Mouse (Mus musculus) heart, embryonic 14.5 days (tissue): ENCODE data around the gene Med13l. TPM values are rescaled to one million over a fixed set of nuclear protein-coding genes. Genes with fewer than 3 reads are reported as not detected.

Experiments
- ATAC-seq: fragments of 200-750 bp; cut with Nextera tagmentation; 2 replicates; pipeline ENCODE4 v1.8.0; 2017; ENCODE audit warnings: low read depth, moderate TSS enrichment; ENCODE audit not compliant: insufficient number of reproducible peaks, insufficient read depth, low FRiP score
- H3K27ac ChIP-seq, 2 experiments: fragments of 200-500 bp in 1 of 2; fragments of 300-500 bp in 1 of 2; sonication (generic) in 1 of 2; replicated peaks in 1 of 2; 2 replicates each; pipeline ENCODE4 v1.5.1; 2012 to 2014; ENCODE audit warnings: low read depth in 2 of 2, low read length in 2 of 2, control low read depth in 1 of 2, mild to moderate bottlenecking in 1 of 2, mixed read lengths in 1 of 2; ENCODE audit not compliant: control insufficient read depth in 1 of 2, insufficient read depth in 1 of 2
- H3K27me3 ChIP-seq: fragments of 300-500 bp; sonication (generic); 2 replicates; pipeline ENCODE4 v1.6.1; 2014; ENCODE audit warnings: mild to moderate bottlenecking, low read length, control low read depth; ENCODE audit not compliant: control insufficient read depth, insufficient read depth
- H3K36me3 ChIP-seq: fragments of 300-500 bp; sonication (generic); 2 replicates; pipeline ENCODE4 v1.6.1; 2014; ENCODE audit warnings: mild to moderate bottlenecking, control low read depth, low read length, mixed read lengths; ENCODE audit not compliant: control insufficient read depth, insufficient read depth
- H3K4me1 ChIP-seq, 2 experiments: fragments of 200-500 bp in 1 of 2; fragments of 300-500 bp in 1 of 2; sonication (generic) in 1 of 2; 2 replicates each; pipeline ENCODE4 v1.6.1; 2012 to 2014; ENCODE audit warnings: low read length in 2 of 2, control low read depth in 1 of 2, mixed read lengths in 1 of 2; ENCODE audit not compliant: control insufficient read depth in 2 of 2, insufficient read depth in 2 of 2
- H3K4me2 ChIP-seq: fragments of 300-500 bp; sonication (generic); 2 replicates; pipeline ENCODE4 v1.6.1; 2014; ENCODE audit warnings: mild to moderate bottlenecking, low read length
- H3K4me3 ChIP-seq, 2 experiments: fragments of 200-500 bp in 1 of 2; fragments of 300-500 bp in 1 of 2; sonication (generic) in 1 of 2; 2 replicates each; pipeline ENCODE4 v1.5.1; 2012 to 2014; ENCODE audit warnings: low read length in 2 of 2, mild to moderate bottlenecking in 2 of 2, control low read depth in 1 of 2, low read depth in 1 of 2, moderate library complexity in 1 of 2; ENCODE audit not compliant: control insufficient read depth in 1 of 2, insufficient read depth in 1 of 2
- H3K9ac ChIP-seq: fragments of 300-500 bp; sonication (generic); 2 replicates; pipeline ENCODE4 v1.6.1; 2014; ENCODE audit warnings: mild to moderate bottlenecking, low read length
- H3K9me3 ChIP-seq: fragments of 300-500 bp; sonication (generic); 2 replicates; pipeline ENCODE4 v1.6.1; 2016; ENCODE audit warnings: low read length, control low read depth; ENCODE audit not compliant: control insufficient read depth
- WGBS: fragments of 180-500 bp; shearing (Covaris S2); extraction: QIAGEN DNeasy Blood & Tissue Kit; methylation state at CpG from one replicate; pipeline ENCODE4 v1.1.7; 2014; 5-methylcytosine and 5-hydroxymethylcytosine counted together
- polyA plus RNA-seq: library from polyadenylated mRNA; unstranded; fragments of >200 nt; fragmentation: Nextera tagmentation; extraction: Ambion mirVana; gene quantifications from 2 replicates; pipeline ENCODE4 v1.2.1, GENCODE M21; 2014

Gene Med13l
- polyA plus RNA-seq, 1 experiment from 2014 or later = 9.0 TPM

DNA sequence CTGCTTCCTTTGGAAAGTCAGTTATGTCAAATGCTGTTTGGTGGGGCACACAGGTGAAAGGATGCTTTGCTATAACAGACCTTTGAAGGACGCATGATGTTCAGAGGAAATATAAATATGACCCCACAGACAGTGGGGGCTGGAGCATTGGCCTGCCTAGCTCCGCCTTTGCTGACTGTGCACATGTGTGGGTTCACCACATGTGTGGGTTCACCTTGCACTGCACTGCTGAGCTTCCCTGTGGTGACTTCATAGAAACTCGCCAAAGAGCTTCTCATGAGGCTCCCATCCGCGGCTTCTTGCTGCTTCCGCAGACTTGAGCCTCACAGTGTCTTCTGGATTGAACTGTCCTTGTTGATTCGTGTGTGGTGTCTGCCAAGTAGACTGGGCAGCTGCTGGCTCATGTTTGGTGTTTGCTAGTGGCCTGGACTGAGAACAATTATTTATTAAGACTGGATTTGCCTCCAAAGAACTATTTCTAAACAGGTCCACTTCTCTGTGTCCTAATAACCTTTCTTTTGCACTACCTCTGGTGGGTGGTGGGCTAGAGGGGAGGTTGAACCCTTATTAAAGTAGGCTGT lies 59.9 kb downstream of the Med13l start:
- H3K9me3 ChIP-seq = no peaks in the 10 kb centered on the region
- no peaks in the 10 kb centered on the region for H3K27me3 ChIP-seq
- H3K27ac ChIP-seq = no peak overlapping the region
- 89% methylated on average over 7 of the region's 7 CpGs for WGBS
- no peak overlapping the region for H3K4me2 ChIP-seq
- no peaks in the 10 kb centered on the region for H3K36me3 ChIP-seq
- peaks cover 15 to 53% of the 10 kb centered on the region in 2 experiments for H3K4me1 ChIP-seq
- H3K4me3 ChIP-seq = no peak overlapping the region
- H3K9ac ChIP-seq = no peak overlapping the region
- ATAC-seq = no peak

DNA sequence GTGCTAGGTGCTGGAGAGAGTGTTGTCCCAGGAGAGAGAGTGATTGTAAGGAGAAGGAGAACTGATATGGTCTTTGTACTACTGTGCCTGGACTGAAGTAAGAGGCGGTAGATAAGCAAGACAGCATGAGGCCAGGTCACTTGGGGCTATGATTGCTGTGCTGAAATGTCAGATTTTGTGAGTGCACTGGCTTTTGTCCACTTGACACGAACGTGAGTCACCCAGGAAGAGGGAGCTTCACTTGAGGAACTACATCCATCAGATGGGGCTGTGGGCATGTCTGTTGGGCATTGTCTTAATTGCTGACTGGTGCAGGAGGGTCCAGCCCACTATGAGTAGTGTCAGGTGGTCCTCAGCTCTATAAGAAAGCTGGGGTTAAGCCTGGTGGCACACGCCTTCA lies 61.4 kb downstream of the Med13l start:
- no peak overlapping the region for H3K4me3 ChIP-seq
- no peaks in the 10 kb centered on the region for H3K9me3 ChIP-seq
- H3K27ac ChIP-seq = no peak overlapping the region
- no peak overlapping the region for H3K4me2 ChIP-seq
- peaks cover 15 to 48% of the 10 kb centered on the region in 2 experiments for H3K4me1 ChIP-seq
- no peaks in the 10 kb centered on the region for H3K36me3 ChIP-seq
- no peak overlapping the region for H3K9ac ChIP-seq
- ATAC-seq = no peak
- 24% methylated on average over 4 of the region's 4 CpGs for WGBS
- no peaks in the 10 kb centered on the region for H3K27me3 ChIP-seq

DNA sequence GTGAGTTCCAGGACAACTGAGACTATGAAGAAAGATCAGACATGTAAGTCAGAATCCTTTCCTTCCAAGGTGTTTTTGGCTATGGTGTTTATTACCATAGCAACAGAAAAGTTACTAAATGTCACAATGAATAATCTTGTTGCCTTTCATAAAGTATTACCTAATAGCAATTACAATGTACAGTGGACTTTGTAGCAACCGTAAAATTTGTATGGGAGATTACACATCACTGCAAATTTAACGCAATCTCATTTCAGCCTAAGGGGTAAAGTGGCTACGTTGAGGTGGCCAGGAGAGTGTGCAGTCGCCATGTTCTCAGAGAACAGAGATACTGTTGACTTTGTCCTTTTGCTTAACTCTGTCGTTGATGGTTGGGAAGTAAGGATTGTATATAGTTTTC lies 61.9 kb downstream of the Med13l start:
- no peaks in the 10 kb centered on the region for H3K9me3 ChIP-seq
- no peak overlapping the region for H3K4me3 ChIP-seq
- 81% methylated on average over 5 of the region's 5 CpGs for WGBS
- peaks cover 13 to 48% of the 10 kb centered on the region in 2 experiments for H3K4me1 ChIP-seq
- ATAC-seq = no peak
- no peak overlapping the region for H3K4me2 ChIP-seq
- no peak overlapping the region for H3K9ac ChIP-seq
- H3K36me3 ChIP-seq = no peaks in the 10 kb centered on the region
- H3K27ac ChIP-seq = no peak overlapping the region
- H3K27me3 ChIP-seq = no peaks in the 10 kb centered on the region

DNA sequence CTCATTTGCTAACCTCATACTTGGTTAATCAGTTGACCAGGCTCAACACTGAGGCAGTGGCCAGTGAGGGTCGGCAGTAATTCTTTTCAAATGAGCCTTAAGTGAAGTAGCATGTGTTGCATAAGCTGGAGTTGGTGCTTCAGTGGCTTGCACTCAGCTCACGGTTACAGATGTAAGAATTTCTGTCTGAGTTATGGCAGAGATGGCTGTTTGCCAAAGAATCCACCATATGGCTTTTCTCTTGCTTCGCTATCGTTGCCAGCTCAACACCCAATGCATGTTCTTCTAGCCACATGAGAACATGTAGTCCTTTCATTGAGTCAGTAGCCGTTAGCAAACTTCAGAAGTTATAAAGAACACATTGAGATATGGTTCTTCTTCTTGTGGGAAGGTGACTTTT lies 63.3 kb downstream of the Med13l start:
- H3K4me1 ChIP-seq = peaks cover 13 to 46% of the 10 kb centered on the region in 2 experiments
- WGBS = 58% methylated on average over 5 of the region's 5 CpGs

DNA sequence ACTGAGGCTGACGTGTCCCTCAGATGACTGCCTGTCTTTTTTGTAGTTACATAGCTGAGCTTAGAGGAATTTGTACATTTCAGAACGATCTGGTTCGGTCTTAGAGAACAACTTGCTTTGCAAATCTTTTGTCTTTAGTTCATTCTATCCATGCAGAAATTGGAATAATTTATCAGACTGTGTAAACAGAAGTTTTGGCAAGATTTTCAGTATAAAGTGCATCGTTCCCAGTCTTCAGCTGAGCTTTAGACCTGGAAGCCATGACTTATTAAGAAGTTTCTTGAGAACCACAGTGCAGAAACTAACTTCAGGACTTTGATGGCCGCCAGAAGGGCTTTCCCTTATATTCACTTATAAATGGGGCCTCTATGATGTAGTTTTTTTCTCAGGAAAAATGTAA lies 67.2 kb downstream of the Med13l start:
- H3K4me1 ChIP-seq = peaks cover 9 to 40% of the 10 kb centered on the region in 2 experiments
- H3K4me2 ChIP-seq = no peak overlapping the region
- H3K9me3 ChIP-seq = no peaks in the 10 kb centered on the region

More for the DNA sequence above, 63.3 kb downstream of the Med13l start:
- no peaks in the 10 kb centered on the region for H3K36me3 ChIP-seq
- H3K4me2 ChIP-seq = no peak overlapping the region
- no peak for ATAC-seq
- no peak overlapping the region for H3K27ac ChIP-seq
- H3K27me3 ChIP-seq = no peaks in the 10 kb centered on the region
- no peaks in the 10 kb centered on the region for H3K9me3 ChIP-seq
- no peak overlapping the region for H3K9ac ChIP-seq
- no peak overlapping the region for H3K4me3 ChIP-seq

DNA sequence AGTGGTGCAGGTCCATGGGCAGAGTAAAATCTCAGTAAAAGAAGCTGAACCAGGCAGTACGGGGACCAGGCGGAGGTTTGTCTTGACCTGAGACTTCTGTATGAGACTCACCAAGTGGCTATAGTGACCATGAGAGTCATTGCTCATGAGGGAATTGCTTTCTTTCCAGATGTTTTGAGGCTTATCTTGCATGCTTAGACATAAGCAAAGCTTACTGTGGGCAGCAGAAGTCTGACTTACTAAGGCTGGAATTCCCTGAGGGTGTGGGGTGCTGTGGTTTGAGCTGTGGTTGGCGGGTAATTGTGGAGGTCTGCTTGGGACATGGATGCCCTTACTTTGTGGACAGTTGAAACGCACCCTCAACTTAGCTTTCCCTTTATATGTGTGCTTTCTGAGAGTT lies 67.7 kb downstream of the Med13l start:
- Histone ChIP-seq H3K9ac (no peak overlapping the region), H3K27me3 (no peaks in the 10 kb centered on the region), H3K9me3 (no peaks in the 10 kb centered on the region), H3K36me3 (no peaks in the 10 kb centered on the region), H3K4me1 (peaks cover 9 to 40% of the 10 kb centered on the region in 2 experiments), H3K27ac (no peak overlapping the region), H3K4me2 (no peak overlapping the region), H3K4me3 (no peak overlapping the region)
- no peak for ATAC-seq
- WGBS = 88% methylated on average over 4 of the region's 4 CpGs

More for the DNA sequence above, 67.2 kb downstream of the Med13l start:
- no peak for ATAC-seq
- H3K27me3 ChIP-seq = no peaks in the 10 kb centered on the region
- WGBS = 77% methylated on average over 5 of the region's 5 CpGs
- H3K36me3 ChIP-seq = no peaks in the 10 kb centered on the region
- H3K4me3 ChIP-seq = no peak overlapping the region
- no peak overlapping the region for H3K9ac ChIP-seq
- no peak overlapping the region for H3K27ac ChIP-seq

- H3K4me1 ChIP-seq = peaks cover 20 to 47% of the 10 kb centered on the region in 2 experiments
- H3K4me2 ChIP-seq = no peak overlapping the region
- H3K27ac ChIP-seq = no peak overlapping the region
- H3K9me3 ChIP-seq = no peaks in the 10 kb centered on the region
- ATAC-seq = no peak
- no peaks in the 10 kb centered on the region for H3K36me3 ChIP-seq
- no peak overlapping the region for H3K4me3 ChIP-seq
- WGBS = 61% methylated on average over 8 of the region's 8 CpGs
- H3K9ac ChIP-seq = no peak overlapping the region
- H3K27me3 ChIP-seq = no peaks in the 10 kb centered on the region
Observed at GRCm38 (mm10) chr5:118632346-118632745, 71.9 kb downstream of the Med13l start.

DNA sequence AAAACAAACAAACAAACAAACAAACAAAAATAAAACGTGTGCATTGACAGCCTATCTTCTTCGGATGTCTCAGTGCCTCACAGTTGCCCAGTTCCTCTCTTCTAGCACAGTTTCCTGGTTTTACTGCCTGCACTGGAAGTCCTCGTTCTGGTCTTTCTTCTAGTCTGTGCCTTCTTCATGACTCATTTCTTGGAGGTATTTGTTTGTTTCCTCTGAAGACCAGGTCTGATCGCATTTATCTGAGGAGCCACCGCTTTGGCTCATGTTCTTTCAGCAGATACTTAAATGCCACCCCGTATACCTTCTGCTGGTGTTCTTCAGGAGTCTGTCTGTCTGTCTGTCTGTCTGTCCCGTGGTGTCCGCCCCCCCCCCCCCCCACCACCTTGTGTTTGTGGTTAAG lies 72.6 kb downstream of the Med13l start:
- H3K4me1 ChIP-seq = peaks cover 23 to 51% of the 10 kb centered on the region in 2 experiments
- 69% methylated on average over 8 of the region's 8 CpGs for WGBS
- no peak for ATAC-seq

More for the DNA sequence above, 72.6 kb downstream of the Med13l start:
- no peak overlapping the region for H3K4me2 ChIP-seq
- no peaks in the 10 kb centered on the region for H3K27me3 ChIP-seq
- no peak overlapping the region for H3K9ac ChIP-seq
- H3K9me3 ChIP-seq = no peaks in the 10 kb centered on the region
- no peak overlapping the region for H3K27ac ChIP-seq
- H3K36me3 ChIP-seq = no peaks in the 10 kb centered on the region
- H3K4me3 ChIP-seq = no peak overlapping the region
